Mouse (Mus musculus): Measurements from ENCODE around the gene Fbxo41.

DNA sequence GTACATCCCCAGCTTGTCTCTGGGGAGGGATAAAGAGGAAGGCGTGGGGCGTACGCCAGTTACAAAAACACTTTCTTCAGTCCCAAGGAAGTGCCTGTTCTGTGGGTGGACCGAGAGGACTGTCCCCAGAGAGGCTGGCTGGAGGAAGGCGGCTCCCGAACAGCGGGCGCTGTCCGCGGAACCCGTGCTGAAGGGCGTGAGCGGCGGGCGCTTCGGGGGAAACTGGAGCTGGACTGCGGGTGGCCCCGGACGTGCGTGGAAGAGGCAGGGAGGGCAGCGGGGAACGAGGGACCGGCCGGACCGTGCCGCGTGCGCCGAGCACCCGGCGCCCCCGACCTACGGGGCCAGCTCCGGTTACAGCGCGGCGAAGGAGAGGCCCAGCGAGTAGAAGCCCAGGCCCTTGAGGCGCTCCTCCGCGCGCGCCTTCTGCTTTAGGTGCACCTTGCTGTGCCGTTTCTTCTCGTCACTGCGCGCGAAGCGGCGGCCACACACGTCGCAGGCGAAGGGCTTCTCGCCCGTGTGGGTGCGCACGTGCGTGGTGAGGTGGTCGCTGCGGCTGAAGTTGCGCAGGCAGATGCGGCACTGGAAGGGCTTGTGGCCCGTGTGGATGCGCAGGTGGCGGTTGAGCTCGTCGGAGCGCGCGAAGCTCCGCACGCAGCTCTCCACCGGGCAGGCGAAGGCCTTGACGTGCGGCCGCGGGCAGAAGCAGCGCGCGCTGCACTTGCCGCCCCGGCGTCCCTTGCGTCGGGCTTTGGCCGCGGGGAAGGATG lies 8.7 kb upstream of the Fbxo41 start:
- TF ChIP-seq CTCF (IDR thresholded peaks at IDR 0.05; ENCODE audit: low read depth, low read length) = no peak
- no peak for TF ChIP-seq POLR2A (IDR thresholded peaks at IDR 0.05; ENCODE audit: extremely low read depth, insufficient read depth, low read length)

Measured in liver, adult 2 months (tissue).